Mouse (Mus musculus): ENCODE measurements at regions not wholly inside any gene's neighbourhood (a gene's known extent, or its start where the extent isn't known, plus 50 kb on each side); places are given as distances from the start of the nearest gene placed in this dataset.
"Not testable (repeated sequence)": the region's sequence is repeated elsewhere in the genome, so short reads cannot be mapped to it uniquely, and the experiment has no call there.

GRCm38 (mm10) chr16:21102033-21102432 is 51.8 kb downstream of the Teddm3 start:
- H3K9ac ChIP-seq (ENCODE audit: low read depth, low read length); ATAC-seq (replicated peaks; ENCODE audit: insufficient number of reproducible peaks, low FRiP score, low TSS enrichment); H3K9me3 ChIP-seq (replicated peaks; ENCODE audit: control insufficient read depth, low read length); H3K4me1 ChIP-seq (ENCODE audit: control insufficient read depth, insufficient read depth, low read length); H3K4me3 ChIP-seq (ENCODE audit: low read depth, low read length); H3K36me3 ChIP-seq (ENCODE audit: control insufficient read depth, insufficient read depth, low read length); H3K27ac ChIP-seq (ENCODE audit: low read depth, low read length); H3K27me3 ChIP-seq (ENCODE audit: control insufficient read depth, insufficient read depth, low read length); H3K4me2 ChIP-seq: not testable (repeated sequence)
- 68% methylated on average over 3 of the region's 3 CpGs for WGBS (ENCODE audit: insufficient replicate concordance)

- not testable (repeated sequence) for H3K9ac ChIP-seq (ENCODE audit: low read depth, low read length); H3K4me1 ChIP-seq (ENCODE audit: control insufficient read depth, insufficient read depth, low read length); H3K9me3 ChIP-seq (replicated peaks; ENCODE audit: control insufficient read depth, low read length); H3K4me3 ChIP-seq (ENCODE audit: low read depth, low read length); H3K4me2 ChIP-seq; H3K36me3 ChIP-seq (ENCODE audit: control insufficient read depth, insufficient read depth, low read length); ATAC-seq (replicated peaks; ENCODE audit: insufficient number of reproducible peaks, low FRiP score, low TSS enrichment); H3K27ac ChIP-seq (ENCODE audit: low read depth, low read length); H3K27me3 ChIP-seq (ENCODE audit: control insufficient read depth, insufficient read depth, low read length)
- 84% methylated on average over 2 of the region's 2 CpGs for WGBS (ENCODE audit: insufficient replicate concordance)
Observed at GRCm38 (mm10) chr16:21100126-21100525, 53.7 kb downstream of the Teddm3 start.

- Histone ChIP-seq H3K4me1 (ENCODE audit: control insufficient read depth, insufficient read depth, low read length) (no peaks in the 10 kb centered on the region), H3K9ac (ENCODE audit: low read depth, low read length) (no peak overlapping the region), H3K27me3 (ENCODE audit: control insufficient read depth, insufficient read depth, low read length) (no peaks in the 10 kb centered on the region), H3K4me3 (ENCODE audit: low read depth, low read length) (no peak overlapping the region), H3K9me3 (replicated peaks; ENCODE audit: control insufficient read depth, low read length) (no peaks in the 10 kb centered on the region), H3K36me3 (ENCODE audit: control insufficient read depth, insufficient read depth, low read length) (no peaks in the 10 kb centered on the region), H3K4me2 (no peak overlapping the region), H3K27ac (ENCODE audit: low read depth, low read length) (no peak overlapping the region)
- no peak for ATAC-seq (replicated peaks; ENCODE audit: insufficient number of reproducible peaks, low FRiP score, low TSS enrichment)
- 56% methylated on average over 5 of the region's 5 CpGs for WGBS (ENCODE audit: insufficient replicate concordance)
Observed at GRCm38 (mm10) chr16:21074779-21075148, 79.0 kb downstream of the Teddm3 start.

- H3K36me3 ChIP-seq (ENCODE audit: control insufficient read depth, insufficient read depth, low read length); H3K4me1 ChIP-seq (ENCODE audit: control insufficient read depth, insufficient read depth, low read length); H3K4me2 ChIP-seq; H3K4me3 ChIP-seq (ENCODE audit: low read depth, low read length); H3K27me3 ChIP-seq (ENCODE audit: control insufficient read depth, insufficient read depth, low read length); H3K9me3 ChIP-seq (replicated peaks; ENCODE audit: control insufficient read depth, low read length); ATAC-seq (replicated peaks; ENCODE audit: insufficient number of reproducible peaks, low FRiP score, low TSS enrichment); H3K9ac ChIP-seq (ENCODE audit: low read depth, low read length); H3K27ac ChIP-seq (ENCODE audit: low read depth, low read length): not testable (repeated sequence)
- WGBS (ENCODE audit: insufficient replicate concordance) = 32% methylated on average over 8 of the region's 10 CpGs
Observed at GRCm38 (mm10) chr16:21074082-21074778, 79.6 kb downstream of the Teddm3 start.

- Histone ChIP-seq H3K27ac (ENCODE audit: low read depth, low read length) (no peak overlapping the region), H3K27me3 (ENCODE audit: control insufficient read depth, insufficient read depth, low read length) (no peaks in the 10 kb centered on the region), H3K4me1 (ENCODE audit: control insufficient read depth, insufficient read depth, low read length) (no peaks in the 10 kb centered on the region), H3K9me3 (replicated peaks; ENCODE audit: control insufficient read depth, low read length) (no peaks in the 10 kb centered on the region; the same call in 1 of the 2 replicates), H3K36me3 (ENCODE audit: control insufficient read depth, insufficient read depth, low read length) (no peaks in the 10 kb centered on the region), H3K4me2 (no peak overlapping the region), H3K9ac (ENCODE audit: low read depth, low read length) (no peak overlapping the region), H3K4me3 (ENCODE audit: low read depth, low read length) (no peak overlapping the region)
- no peak for ATAC-seq (replicated peaks; ENCODE audit: insufficient number of reproducible peaks, low FRiP score, low TSS enrichment)
- WGBS (ENCODE audit: insufficient replicate concordance) = 72% methylated on average over 2 of the region's 2 CpGs
Observed at GRCm38 (mm10) chr16:21060211-21060610, 93.6 kb downstream of the Teddm3 start.

GRCm38 (mm10) chr16:21054772-21055171 is 99.0 kb downstream of the Teddm3 start:
- Histone ChIP-seq H3K9me3 (replicated peaks; ENCODE audit: control insufficient read depth, low read length) (no peaks in the 10 kb centered on the region; the same call in 1 of the 2 replicates), H3K27me3 (ENCODE audit: control insufficient read depth, insufficient read depth, low read length) (no peaks in the 10 kb centered on the region), H3K4me3 (ENCODE audit: low read depth, low read length) (no peak overlapping the region), H3K4me1 (ENCODE audit: control insufficient read depth, insufficient read depth, low read length) (no peaks in the 10 kb centered on the region), H3K27ac (ENCODE audit: low read depth, low read length) (no peak overlapping the region), H3K9ac (ENCODE audit: low read depth, low read length) (no peak overlapping the region), H3K4me2 (no peak overlapping the region), H3K36me3 (ENCODE audit: control insufficient read depth, insufficient read depth, low read length) (no peaks in the 10 kb centered on the region)
- ATAC-seq (replicated peaks; ENCODE audit: insufficient number of reproducible peaks, low FRiP score, low TSS enrichment) = no peak

- not testable (repeated sequence) for H3K9ac ChIP-seq (ENCODE audit: low read depth, low read length); H3K27ac ChIP-seq (ENCODE audit: low read depth, low read length); H3K4me2 ChIP-seq; H3K4me1 ChIP-seq (ENCODE audit: control insufficient read depth, insufficient read depth, low read length); ATAC-seq (replicated peaks; ENCODE audit: insufficient number of reproducible peaks, low FRiP score, low TSS enrichment); H3K27me3 ChIP-seq (ENCODE audit: control insufficient read depth, insufficient read depth, low read length); H3K4me3 ChIP-seq (ENCODE audit: low read depth, low read length); H3K36me3 ChIP-seq (ENCODE audit: control insufficient read depth, insufficient read depth, low read length); H3K9me3 ChIP-seq (replicated peaks; ENCODE audit: control insufficient read depth, low read length)
- WGBS (ENCODE audit: insufficient replicate concordance) = 80% methylated on average over 1 of the region's 1 CpGs
Observed at GRCm38 (mm10) chr16:21022087-21022486, 131.7 kb downstream of the Teddm3 start.

- no peaks in the 10 kb centered on the region; the same call in 1 of the 2 replicates for H3K9me3 ChIP-seq (replicated peaks; ENCODE audit: control insufficient read depth, low read length)
- H3K27me3 ChIP-seq (ENCODE audit: control insufficient read depth, insufficient read depth, low read length) = no peaks in the 10 kb centered on the region
- H3K27ac ChIP-seq (ENCODE audit: low read depth, low read length) = no peak overlapping the region
- H3K4me3 ChIP-seq (ENCODE audit: low read depth, low read length) = no peak overlapping the region
- H3K4me2 ChIP-seq = no peak overlapping the region
- ATAC-seq (replicated peaks; ENCODE audit: insufficient number of reproducible peaks, low FRiP score, low TSS enrichment) = no peak
- H3K9ac ChIP-seq (ENCODE audit: low read depth, low read length) = no peak overlapping the region
- no peaks in the 10 kb centered on the region for H3K36me3 ChIP-seq (ENCODE audit: control insufficient read depth, insufficient read depth, low read length)
- H3K4me1 ChIP-seq (ENCODE audit: control insufficient read depth, insufficient read depth, low read length) = no peaks in the 10 kb centered on the region
Observed at GRCm38 (mm10) chr16:21004871-21005270, 148.9 kb downstream of the Teddm3 start.

- Histone ChIP-seq H3K27me3 (ENCODE audit: control insufficient read depth, insufficient read depth, low read length) (no peaks in the 10 kb centered on the region), H3K27ac (ENCODE audit: low read depth, low read length) (no peak overlapping the region), H3K9ac (ENCODE audit: low read depth, low read length) (no peak overlapping the region), H3K36me3 (ENCODE audit: control insufficient read depth, insufficient read depth, low read length) (no peaks in the 10 kb centered on the region), H3K9me3 (replicated peaks; ENCODE audit: control insufficient read depth, low read length) (no peaks in the 10 kb centered on the region; the same call in 1 of the 2 replicates), H3K4me3 (ENCODE audit: low read depth, low read length) (no peak overlapping the region), H3K4me1 (ENCODE audit: control insufficient read depth, insufficient read depth, low read length) (no peaks in the 10 kb centered on the region), H3K4me2 (no peak overlapping the region)
- WGBS (ENCODE audit: insufficient replicate concordance) = 81% methylated on average over 1 of the region's 1 CpGs
- ATAC-seq (replicated peaks; ENCODE audit: insufficient number of reproducible peaks, low FRiP score, low TSS enrichment) = no peak
Observed at GRCm38 (mm10) chr16:21001126-21001525, 152.7 kb downstream of the Teddm3 start.
